In the genomic region with DNA sequence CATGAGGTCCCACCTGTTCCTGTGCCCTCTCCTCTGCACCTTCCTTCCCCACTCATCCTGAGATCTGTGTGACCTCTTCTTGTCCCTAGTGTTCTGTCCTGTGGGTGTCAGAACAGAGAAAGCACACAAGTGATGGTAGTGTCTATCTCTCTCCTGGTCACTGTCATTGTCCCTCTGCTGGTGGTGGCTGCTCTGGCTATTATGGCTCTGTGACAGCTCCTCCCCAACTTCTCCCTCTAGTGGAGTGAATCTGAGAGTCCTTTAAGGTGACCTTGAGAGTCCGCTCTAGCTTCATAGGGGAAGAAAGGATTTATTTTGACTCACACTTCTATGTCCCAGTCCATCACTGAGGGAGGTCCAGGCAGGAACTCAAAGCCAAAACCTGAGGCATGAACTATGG, we compare ENCODE assay signal across 14 mouse cellular contexts.
DNase-seq lines count a peak whose midpoint lies in the region; ATAC-seq and TF ChIP-seq lines count a peak whose summit lies in the region.
"Had no signal": no experiment of that assay in that cellular context is flagged by ENCODE, and none has a peak within 500 bp of the region (broad histone marks: within the 10 kb centered on the region; RNA-seq: fewer than 3 reads in every experiment).

No protein-coding gene starts in this region.

- no peak for DNase-seq in heart, adult 2 months
- no peak for DNase-seq in heart, postnatal 25 days (ENCODE audit: low spot score)
- DNase-seq in liver, embryonic 11.5 days (ENCODE audit: low spot score), result no peak
- DNase-seq in ES-CJ7 (ENCODE audit: low read depth, low spot score), result peak; percentile 10
- peak; percentile 23 for DNase-seq in induced T-regulatory cell, adult 2 months (ENCODE audit: low read depth)
- no peak for DNase-seq in right cerebral cortex, adult 2 months (ENCODE audit: low spot score in 2 of 2)
- no peak for DNase-seq in cerebellum, adult 18-20 months
- DNase-seq: adrenal gland, postnatal 14 days; thymus, postnatal 14 days had no signal

- no peaks in the 10 kb centered on the region for H3K9me3 ChIP-seq in liver, embryonic 12.5 days (replicated peaks)
- H3K9me3 ChIP-seq in liver, embryonic 11.5 days (ENCODE audit: control insufficient read depth, low read length), result no peaks in the 10 kb centered on the region
- H3K9me3 ChIP-seq: limb, embryonic 15.5 days; neural tube, embryonic 15.5 days had no signal

- TF ChIP-seq EP300 in heart, adult 2 months (IDR thresholded peaks at IDR 0.05; ENCODE audit: insufficient read depth, low read depth, low read length), result no peak

- no peaks in the 10 kb centered on the region for H3K79me2 ChIP-seq in heart, adult 2 months (replicated peaks; ENCODE audit: control insufficient read depth, insufficient read depth, low read length)

- 73% methylated on average over 1 of the region's 1 CpGs for WGBS in heart, adult 2 months
- WGBS in liver, embryonic 12.5 days (ENCODE audit: insufficient replicate concordance), result 75% methylated on average over 1 of the region's 1 CpGs
- WGBS in liver, embryonic 11.5 days, result 96% methylated on average over 1 of the region's 1 CpGs

- H3K27ac ChIP-seq in heart, adult 2 months, result no peak overlapping the region
- H3K27ac ChIP-seq in liver, embryonic 12.5 days, result peak overlapping the region; percentile 17; the same call in 1 of the 2 replicates
- H3K27ac ChIP-seq in liver, embryonic 11.5 days (ENCODE audit: low read depth, low read length), result no peak overlapping the region
- H3K27ac ChIP-seq: limb, embryonic 15.5 days; neural tube, embryonic 15.5 days had no signal

- no peak overlapping the region for H3K9ac ChIP-seq in heart, adult 2 months (ENCODE audit: low read depth, low read length)
- no peak overlapping the region for H3K9ac ChIP-seq in liver, embryonic 12.5 days
- no peak overlapping the region for H3K9ac ChIP-seq in liver, embryonic 11.5 days (ENCODE audit: low read depth, low read length)
- H3K9ac ChIP-seq: limb, embryonic 15.5 days; neural tube, embryonic 15.5 days had no signal

- H3K4me1 ChIP-seq in heart, adult 2 months (ENCODE audit: control insufficient read depth, insufficient read depth, low read length), result no peaks in the 10 kb centered on the region
- H3K4me1 ChIP-seq in liver, embryonic 12.5 days, result 0 out of 2 replicates have a peak, but pooled peaks cover 3% of the 10 kb centered on the region
- no peaks in the 10 kb centered on the region; the same call in 1 of the 2 replicates for H3K4me1 ChIP-seq in liver, embryonic 11.5 days (replicated peaks; ENCODE audit: control insufficient read depth, insufficient read depth, low read length)

- TF ChIP-seq CTCF in heart, adult 2 months (IDR thresholded peaks at IDR 0.05), result peak; percentile 15; the same call in 1 of the 2 replicates

- ATAC-seq in liver, embryonic 12.5 days, result no peak
- ATAC-seq in liver, embryonic 11.5 days (replicated peaks; ENCODE audit: low FRiP score), result no peak
- ATAC-seq: CD4-positive, CD25-positive, alpha-beta regulatory T cell, adult 4 months; hindbrain, embryonic 16.5 days had no signal

- no peak overlapping the region for H3K4me3 ChIP-seq in heart, adult 2 months
- no peak overlapping the region for H3K4me3 ChIP-seq in liver, embryonic 12.5 days
- no peak overlapping the region for H3K4me3 ChIP-seq in liver, embryonic 11.5 days (ENCODE audit: low read depth, low read length)
- H3K4me3 ChIP-seq: limb, embryonic 15.5 days; neural tube, embryonic 15.5 days had no signal

- intact Hi-C loops in heart, adult 2 months (cut with DNase I), result no loop called here
- intact Hi-C loops in heart, postnatal 25 days (cut with DNase I), result no loop called here

- H3K27me3 ChIP-seq in heart, adult 2 months (ENCODE audit: control insufficient read depth, insufficient read depth, low read length), result no peaks in the 10 kb centered on the region
- H3K27me3 ChIP-seq in liver, embryonic 12.5 days (replicated peaks), result peaks cover 8% of the 10 kb centered on the region; the same call in 1 of the 2 replicates
- no peaks in the 10 kb centered on the region for H3K27me3 ChIP-seq in liver, embryonic 11.5 days (replicated peaks; ENCODE audit: control insufficient read depth, insufficient read depth, low read length)
- H3K27me3 ChIP-seq: limb, embryonic 15.5 days; neural tube, embryonic 15.5 days had no signal

- no peak overlapping the region for H3K4me2 ChIP-seq in liver, embryonic 12.5 days
- no peak overlapping the region; the same call in 1 of the 2 replicates for H3K4me2 ChIP-seq in liver, embryonic 11.5 days
- H3K4me2 ChIP-seq: limb, embryonic 15.5 days; neural tube, embryonic 15.5 days had no signal

- no peaks in the 10 kb centered on the region for H3K36me3 ChIP-seq in heart, adult 2 months (ENCODE audit: control insufficient read depth, insufficient read depth, low read length)
- no peaks in the 10 kb centered on the region for H3K36me3 ChIP-seq in liver, embryonic 12.5 days
- no peaks in the 10 kb centered on the region for H3K36me3 ChIP-seq in liver, embryonic 11.5 days (ENCODE audit: control insufficient read depth, insufficient read depth, low read length)
- H3K36me3 ChIP-seq: limb, embryonic 15.5 days; neural tube, embryonic 15.5 days had no signal

- TF ChIP-seq POLR2A in heart, adult 2 months (IDR thresholded peaks at IDR 0.05; ENCODE audit: insufficient read depth, low read depth, low read length), result no peak

Comparison
In these comparisons a context has a peak if more than half of its experiments do, and no peak if none do; other contexts are left out.
1. DNase-seq: peak in ES-CJ7 (single experiment) and induced T-regulatory cell, adult 2 months (single experiment); none in heart, adult 2 months (0 of 2), heart, postnatal 25 days (single experiment), liver, embryonic 11.5 days (single experiment), right cerebral cortex, adult 2 months (0 of 2) and cerebellum, adult 18-20 months (0 of 2).